Mouse (Mus musculus) cerebellum, adult (tissue): ENCODE results near the gene Prr14.
A peak's percentile ranks its signal among the peaks of the same experiment; 100 is the strongest.
"Not testable (repeated sequence)": the region's sequence is repeated elsewhere in the genome, so short reads cannot be mapped to it uniquely, and the experiment has no call there.

Experiments
- ATAC-seq: cut with Nextera tagmentation; 2 replicates; pipeline ENCODE4 v1.9.2; 2017; ENCODE audit warnings: mild to moderate bottlenecking, moderate library complexity, mixed read lengths; ENCODE audit not compliant: insufficient number of reproducible peaks, low FRiP score, low TSS enrichment

The Prr14 gene

DNA sequence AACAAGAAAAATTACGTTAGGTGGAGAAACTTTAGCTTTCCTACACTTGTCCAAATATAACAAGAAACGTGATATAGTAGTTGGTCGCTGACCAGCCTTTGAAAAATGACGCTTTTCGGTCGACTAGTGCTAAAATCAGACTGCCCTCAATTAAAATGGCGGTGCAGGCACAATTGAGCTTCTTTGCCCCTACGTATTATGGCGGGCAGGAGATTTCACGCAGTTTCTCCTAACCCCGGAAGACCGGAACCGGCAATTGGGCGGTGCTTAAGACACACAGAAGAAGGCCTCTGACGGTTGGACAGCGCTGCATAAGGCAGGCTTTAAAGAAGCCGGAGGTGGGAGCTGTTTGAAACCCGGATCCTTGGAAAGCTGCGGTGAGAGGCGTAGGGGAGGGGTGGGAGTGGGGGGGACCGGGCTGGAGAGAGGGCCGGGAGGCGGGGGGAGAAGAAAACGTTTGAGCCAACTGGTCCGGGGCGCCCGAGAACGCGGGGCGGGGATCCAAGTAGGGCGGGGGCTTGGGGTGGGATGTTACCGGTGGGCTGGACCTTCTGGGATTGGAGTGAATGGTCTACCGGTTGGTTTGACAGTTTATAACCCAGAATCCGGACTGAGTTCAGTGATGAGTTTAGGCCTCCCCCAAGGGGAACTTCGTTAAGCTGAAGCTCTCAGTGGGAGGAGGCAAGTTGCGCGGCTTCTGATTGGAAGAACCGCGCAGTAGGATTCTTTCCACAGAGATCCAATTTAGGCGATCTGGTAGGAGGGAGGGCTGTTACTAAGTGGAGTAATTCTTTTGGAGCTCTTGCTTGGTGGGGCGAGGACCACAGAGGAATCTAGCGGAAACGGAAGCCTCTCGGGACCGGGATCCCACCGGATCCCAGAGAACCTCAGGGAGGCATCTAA lies 11.6 kb downstream of the Prr14 start:
- ATAC-seq = peak; percentile 91

GRCm38 (mm10) chr7:127471646-127472010 lies 12.2 kb downstream of the Prr14 start:
- ATAC-seq = peak; percentile 1; the same call in 1 of the 2 replicates

- no peak for ATAC-seq
Observed at GRCm38 (mm10) chr7:127472060-127472459, 12.6 kb downstream of the Prr14 start.

GRCm38 (mm10) chr7:127473705-127474104 lies 14.3 kb downstream of the Prr14 start:
- no peak for ATAC-seq

DNA sequence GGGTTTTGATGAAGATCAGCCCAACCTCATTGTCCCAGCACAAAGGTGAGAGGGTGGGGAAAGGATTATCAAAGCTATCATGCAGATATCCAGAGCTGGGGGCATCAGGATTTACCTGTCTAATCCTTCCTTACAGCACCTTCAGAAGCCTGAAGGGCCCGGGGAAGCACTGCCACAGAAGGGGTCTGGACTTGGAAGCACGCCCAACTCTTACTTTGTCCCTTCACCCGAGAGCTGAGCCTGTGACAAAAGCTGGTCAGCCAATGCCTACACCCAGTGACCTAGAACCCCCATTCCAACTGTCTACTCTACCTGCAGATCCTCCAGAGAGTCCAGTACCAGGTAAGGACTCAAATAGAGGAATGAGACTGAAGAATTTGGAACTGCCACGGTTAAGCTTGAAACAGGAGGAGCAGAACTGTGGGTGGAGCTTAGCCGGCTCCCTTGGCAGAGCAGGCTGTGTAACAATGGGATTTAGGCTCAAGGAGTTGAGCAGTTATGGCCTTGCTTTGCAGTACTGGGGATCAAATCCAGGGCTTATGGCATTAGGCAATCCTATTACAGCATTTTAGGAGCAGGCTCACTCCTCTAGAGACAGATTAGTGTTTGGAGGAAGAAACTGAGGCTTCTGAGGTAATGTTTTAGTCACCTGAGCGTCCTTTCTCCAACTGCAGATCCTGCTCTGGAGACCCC lies 15.1 kb downstream of the Prr14 start:
- no peak for ATAC-seq

DNA sequence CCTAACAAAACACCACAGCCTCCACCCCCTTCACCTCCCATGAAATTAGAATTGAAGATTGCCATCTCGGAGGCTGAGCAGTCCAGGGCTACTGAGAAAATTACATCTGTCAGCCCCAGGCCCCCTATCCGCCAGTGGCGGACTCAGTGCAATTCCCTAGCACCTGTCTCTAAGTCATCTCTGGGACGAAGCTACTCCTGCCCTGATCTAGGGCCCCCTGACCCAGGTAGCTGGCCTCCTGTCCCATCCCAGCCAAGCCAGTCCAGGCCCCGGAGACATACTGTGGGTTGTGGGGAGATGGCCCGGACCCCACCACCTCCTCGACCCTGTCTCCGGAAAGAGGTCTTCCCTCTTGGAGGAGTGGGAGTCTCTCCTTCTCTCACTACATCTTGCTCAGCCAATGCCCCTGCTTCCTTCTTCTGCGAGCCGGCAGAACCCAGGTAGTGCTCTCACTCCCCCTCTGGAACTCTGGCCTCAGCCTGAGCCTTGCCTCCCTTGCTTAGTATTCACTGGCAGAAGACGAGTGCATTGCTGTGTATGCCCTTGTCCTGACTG lies 15.9 kb downstream of the Prr14 start:
- no peak for ATAC-seq

DNA sequence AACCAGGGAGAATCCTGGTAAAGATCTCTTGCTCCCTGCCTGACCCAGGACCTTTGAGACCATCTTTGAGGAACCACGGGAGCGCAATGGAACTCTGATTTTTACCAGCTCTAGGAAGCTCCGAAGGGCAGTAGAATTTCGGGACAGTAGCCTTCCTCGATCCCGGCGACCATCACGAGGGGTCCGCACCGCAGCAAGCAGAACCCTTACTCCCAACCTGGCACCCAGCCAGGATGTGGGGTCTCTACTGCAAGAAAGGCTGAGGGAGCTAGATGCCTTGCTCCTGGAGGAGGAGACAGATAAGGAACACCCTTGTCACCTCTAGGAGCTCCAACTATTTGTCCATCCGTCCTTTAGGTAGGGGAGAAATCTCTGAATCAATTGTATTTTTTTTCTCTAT lies 16.9 kb downstream of the Prr14 start:
- ATAC-seq = no peak

GRCm38 (mm10) chr7:127476855-127477254 lies 17.4 kb downstream of the Prr14 start:
- ATAC-seq = no peak

DNA sequence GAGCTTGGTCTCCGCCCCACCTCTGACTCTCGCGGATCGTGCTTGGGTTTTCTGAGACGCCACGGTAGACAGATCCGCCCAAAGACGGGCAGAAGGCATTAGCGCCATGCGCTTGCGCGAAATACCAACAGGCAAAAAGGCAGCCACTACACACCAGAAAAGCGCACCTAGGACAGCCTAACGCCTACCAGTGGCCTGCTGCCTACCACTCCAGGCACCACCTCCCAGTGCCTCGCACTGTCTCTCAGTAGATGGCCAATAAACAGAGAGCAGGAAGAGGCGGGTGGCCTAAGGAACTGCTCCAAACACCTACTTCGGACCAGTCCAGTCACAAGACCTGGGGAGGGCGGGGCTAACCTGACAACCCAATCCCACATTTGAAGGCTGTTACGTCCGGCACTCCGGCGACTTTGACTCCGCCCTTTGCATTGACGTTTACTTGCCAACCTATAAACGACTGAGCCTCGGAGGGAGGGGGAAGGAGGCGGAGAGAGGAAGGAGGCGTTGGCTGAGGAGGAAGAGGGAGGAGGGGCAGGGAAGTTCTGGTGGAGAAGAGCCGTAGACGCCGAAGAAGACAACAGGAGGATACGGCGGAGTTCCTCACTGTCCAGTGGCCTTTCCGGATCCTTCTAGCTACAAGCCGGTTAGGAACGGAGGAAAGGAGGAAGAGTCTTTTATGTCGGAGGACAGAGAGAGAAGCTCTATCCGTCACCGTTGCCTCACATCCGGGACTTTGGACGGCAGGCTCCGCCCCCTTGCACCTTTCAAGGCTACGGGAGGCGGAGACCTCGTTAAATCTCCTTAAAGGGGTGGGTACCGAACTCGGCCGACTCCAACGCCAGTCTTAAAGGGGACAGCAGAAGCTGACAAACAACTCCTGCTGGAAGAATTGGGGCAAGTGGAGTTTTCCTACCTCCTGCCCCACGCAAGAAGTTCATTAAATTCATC lies 18.6 kb downstream of the Prr14 start:
- ATAC-seq = peak; percentile 87

DNA sequence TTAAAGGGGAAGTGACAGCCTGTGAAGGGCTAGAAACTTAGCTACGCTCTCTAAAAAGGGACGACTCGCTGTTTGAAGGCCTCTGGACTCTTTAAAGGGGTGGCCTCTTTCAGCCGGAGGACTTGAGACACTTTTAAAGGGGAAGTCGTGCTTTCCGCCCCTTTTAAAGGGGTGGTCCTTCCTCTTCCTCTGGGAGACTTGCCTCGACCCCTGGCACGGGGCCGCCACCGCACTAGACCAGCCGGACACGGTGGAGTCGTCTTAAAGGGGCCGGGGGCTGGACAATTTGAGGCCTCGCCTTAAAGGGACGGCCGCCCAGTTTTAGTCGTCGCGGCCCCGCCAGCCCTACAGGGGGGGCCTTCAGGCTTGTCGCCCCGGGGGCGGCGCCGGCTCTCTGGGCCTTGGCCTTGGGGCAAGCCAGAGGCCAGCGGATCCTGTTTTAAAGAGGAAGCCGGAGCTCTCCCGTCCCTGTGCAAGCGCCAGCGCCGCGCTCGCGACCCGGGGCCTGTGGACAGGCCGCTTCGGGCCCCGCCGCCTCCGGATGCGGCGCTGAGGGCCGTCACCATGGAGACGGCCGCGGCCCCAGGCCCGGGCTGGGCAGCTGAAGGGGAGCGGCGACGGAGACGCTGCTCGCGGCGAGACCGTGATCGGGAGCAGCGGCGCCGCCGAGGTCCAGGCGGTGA lies 19.4 kb downstream of the Prr14 start, which contains the start of gene Fbrs:
Fbrs (plus strand) TSS at position 565 of the 683 bp plus-strand sequence.
- ATAC-seq = peak; percentile 45

DNA sequence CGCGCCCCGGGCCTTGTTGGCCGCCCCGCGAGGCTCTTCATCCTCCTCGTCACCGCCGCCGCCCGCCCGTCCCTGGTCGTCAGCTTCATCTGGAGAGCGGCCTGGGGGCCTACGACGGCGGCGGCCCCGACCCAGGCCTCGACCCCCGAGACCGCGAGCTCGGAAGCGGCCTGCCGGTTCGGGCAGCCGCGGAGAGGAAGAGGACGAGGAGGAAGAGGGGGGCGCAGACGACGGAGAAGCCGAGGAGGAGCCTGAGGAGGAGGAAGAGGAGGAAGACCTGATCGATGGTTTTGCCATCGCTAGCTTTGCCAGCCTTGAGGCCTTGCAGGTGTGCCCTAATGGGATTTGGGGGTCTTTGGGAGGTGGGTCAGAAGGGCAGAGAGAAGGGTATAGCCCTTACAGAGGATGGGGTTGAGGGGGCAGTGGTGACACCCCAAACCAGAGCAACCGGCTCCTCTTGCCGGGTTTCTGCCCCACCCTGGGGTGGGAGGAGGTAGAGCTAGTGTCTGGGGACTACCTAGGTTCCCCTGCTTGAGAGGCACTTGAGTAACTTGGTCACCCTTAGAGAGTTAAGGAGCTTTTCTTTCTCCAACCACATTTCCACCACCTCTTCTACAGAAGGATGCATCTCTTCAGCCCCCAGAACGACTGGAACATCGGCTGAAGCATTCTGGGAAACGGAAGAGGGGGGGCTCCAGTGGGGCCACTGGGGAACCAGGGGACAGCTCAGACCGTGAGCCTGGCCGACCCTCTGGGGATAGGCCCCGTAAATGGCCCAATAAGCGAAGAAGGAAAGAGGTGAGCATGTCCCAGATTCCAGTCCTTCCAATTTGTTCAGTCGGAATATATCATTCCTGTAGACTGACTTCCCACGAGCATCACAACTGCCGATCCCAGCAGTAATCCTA lies 20.2 kb downstream of the Prr14 start:
- ATAC-seq = no peak

GRCm38 (mm10) chr7:127480321-127480720 lies 20.9 kb downstream of the Prr14 start:
- no peak for ATAC-seq

- no peak for ATAC-seq
Observed at GRCm38 (mm10) chr7:127485416-127485815, 26.0 kb downstream of the Prr14 start.

- not testable (repeated sequence) for ATAC-seq
Observed at GRCm38 (mm10) chr7:127488364-127488763, 29.0 kb downstream of the Prr14 start.

- no peak for ATAC-seq
Observed at GRCm38 (mm10) chr7:127489982-127490381, 30.6 kb downstream of the Prr14 start.

GRCm38 (mm10) chr7:127491846-127492245 lies 32.4 kb downstream of the Prr14 start:
- ATAC-seq = no peak

DNA sequence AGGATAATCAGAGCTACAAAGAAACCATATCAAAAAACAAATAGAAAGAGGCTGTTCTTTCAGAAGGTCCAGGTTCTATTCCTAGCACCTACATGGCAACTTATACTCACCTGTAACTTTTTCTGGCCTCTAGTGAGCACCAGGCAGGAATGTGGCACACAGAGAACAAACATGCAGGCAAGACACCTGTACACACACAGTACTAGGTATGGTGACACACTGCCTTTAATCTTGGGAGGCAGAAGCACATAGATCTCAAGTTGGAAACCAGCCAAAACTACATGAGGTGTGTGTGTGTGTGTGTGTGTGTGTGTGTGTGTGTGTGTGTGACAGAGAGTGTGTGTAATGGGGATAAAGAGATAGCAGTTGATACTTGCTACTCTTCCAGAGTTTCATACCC lies 35.2 kb downstream of the Prr14 start:
- no peak for ATAC-seq

- no peak for ATAC-seq
Observed at GRCm38 (mm10) chr7:127497382-127497781, 38.0 kb downstream of the Prr14 start.

GRCm38 (mm10) chr7:127498407-127498806 lies 39.0 kb downstream of the Prr14 start:
- no peak for ATAC-seq
